Mouse (Mus musculus) gastrocnemius, postnatal 25 days (tissue): Measurements from ENCODE around the gene Zbtb22. TPM values are rescaled to one million over a fixed set of nuclear protein-coding genes. Genes with fewer than 3 reads are reported as not detected.
"Not testable (repeated sequence)": the region's sequence is repeated elsewhere in the genome, so short reads cannot be mapped to it uniquely, and the experiment has no call there.

Source experiments
- DNase-seq: peaks from one replicate; pipeline ENCODE4 v3.0.0; 2022
- long read RNA-seq, 2 experiments: library from polyadenylated mRNA; stranded (forward); transcript quantifications; one replicate each; pipeline ENCODE4 v2.0.0; 2021
- total RNA-seq, 2 experiments: library from RNA; stranded (reverse); gene quantifications; 1 replicate in 1 of 2; 2 replicates in 1 of 2; pipeline ENCODE4 v1.2.3; 2021

The Zbtb22 gene
- 10 to 100 TPM; 11.1 to 11.3 TPM for total RNA-seq
- long read RNA-seq, experiment 1, transcript Zbtb22-201 (2 exons, 2,612 nt), result major isoform, 5 of 10 reads
- long read RNA-seq, experiment 1, partial matches to known transcripts, result 5 of 10 reads
- long read RNA-seq, experiment 1, other reads (novel, unspliced or antisense), result 0 of 10 reads
- long read RNA-seq, experiment 2, transcript Zbtb22-201 (2 exons, 2,612 nt), result major isoform, 15 of 19 reads
- long read RNA-seq, experiment 2, partial matches to known transcripts, result 0 of 19 reads
- long read RNA-seq, experiment 2, other reads (novel, unspliced or antisense), result 4 of 19 reads

DNA sequence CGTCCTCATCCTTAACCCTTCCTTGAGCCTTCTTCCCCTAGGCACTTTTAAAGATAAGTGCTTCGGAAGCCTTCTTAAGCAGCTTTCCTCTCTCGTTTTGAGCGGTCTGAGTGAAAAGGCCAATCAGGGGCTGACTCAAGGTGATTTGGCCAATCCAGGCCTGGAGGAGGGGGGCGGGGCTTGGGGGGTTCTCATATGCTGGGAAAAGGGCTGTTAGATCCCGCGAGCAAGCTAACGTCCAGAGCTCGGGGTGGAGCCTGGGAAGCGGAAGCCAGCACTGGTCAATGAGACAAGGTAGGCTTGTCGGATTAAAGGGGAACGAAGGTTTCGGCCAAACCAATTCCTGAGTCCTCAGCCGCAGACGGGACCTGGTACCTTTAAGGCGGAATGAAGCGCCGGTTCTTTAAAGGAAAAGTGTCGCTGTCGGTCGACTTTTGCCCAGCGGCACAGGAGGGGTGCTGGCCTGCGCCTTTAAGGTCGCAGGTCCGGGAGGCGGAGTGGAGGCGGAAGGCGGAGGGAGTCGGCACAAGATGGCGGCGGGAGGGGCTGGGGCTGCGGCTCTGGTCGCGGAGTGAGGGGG lies at the start of gene Zbtb22, which contains the start of gene Tapbp:
Zbtb22 (plus strand) TSS at position 234 of the 580 bp plus-strand sequence.
Tapbp (plus strand) TSS at position 229 of the 580 bp plus-strand sequence.
- peak; percentile 97 for DNase-seq

DNA sequence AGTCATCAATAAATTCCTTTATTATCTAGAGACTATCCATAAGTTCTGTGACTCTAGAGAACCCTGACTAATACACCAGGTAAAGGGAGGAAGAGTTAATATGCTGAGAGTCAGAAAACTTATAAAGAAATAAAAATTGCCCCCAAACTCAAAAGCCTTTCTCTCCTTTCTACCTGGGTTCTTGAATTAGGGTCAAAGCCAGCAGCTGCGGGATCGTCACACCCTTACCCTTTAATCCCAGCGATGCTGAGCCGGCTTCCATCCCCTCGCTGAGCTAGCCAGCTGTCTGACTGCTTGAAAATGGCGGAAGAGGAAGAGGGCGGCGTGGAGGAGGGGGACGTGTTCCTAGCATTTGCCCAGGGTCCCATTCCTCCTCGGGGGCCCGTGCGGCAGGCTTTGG lies 42.2 kb upstream of the Zbtb22 start, which contains the start of gene Gm7029:
Gm7029 (plus strand) TSS at position 301 of the 400 bp plus-strand sequence.
- DNase-seq, result not testable (repeated sequence)

DNA sequence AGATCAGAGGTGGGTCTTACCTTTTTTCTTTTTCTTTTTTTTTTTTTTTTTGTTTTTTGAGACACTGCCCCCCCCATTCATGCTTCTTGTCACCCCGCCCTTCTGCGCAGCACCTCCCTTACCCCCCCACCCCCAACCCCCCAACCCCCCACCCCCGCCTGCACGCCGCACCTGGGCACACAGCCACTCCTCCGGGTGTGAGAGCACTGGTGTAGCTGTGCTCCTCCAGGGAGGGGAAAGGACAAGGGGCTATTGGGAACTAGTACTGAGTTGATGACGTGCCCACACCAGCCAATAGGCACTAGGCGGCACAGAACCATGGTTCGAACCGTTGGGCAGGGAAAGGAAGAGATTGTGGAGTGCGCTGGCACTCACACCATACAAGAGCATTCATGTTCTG lies 41.3 kb upstream of the Zbtb22 start:
- no peak for DNase-seq

DNA sequence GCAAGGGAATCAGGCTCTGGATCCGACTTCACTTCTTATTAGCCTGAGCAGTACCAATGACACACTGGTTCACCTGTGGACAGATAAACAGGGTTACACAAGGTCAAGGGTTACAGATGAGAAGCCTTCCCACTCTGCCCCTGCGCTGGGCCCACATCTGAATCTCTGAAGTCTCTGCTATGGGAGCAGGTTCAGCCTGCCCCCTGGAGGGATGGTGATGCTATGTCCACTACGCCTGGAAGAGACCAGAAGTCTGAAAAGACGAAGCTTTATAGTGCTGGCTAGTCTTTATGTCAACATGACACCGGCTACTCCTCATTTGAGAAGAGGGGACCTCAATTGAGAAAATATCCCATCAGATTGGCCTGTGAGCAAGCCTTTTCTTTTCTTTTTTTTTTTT lies 39.9 kb upstream of the Zbtb22 start:
- DNase-seq, result not testable (repeated sequence)

DNA sequence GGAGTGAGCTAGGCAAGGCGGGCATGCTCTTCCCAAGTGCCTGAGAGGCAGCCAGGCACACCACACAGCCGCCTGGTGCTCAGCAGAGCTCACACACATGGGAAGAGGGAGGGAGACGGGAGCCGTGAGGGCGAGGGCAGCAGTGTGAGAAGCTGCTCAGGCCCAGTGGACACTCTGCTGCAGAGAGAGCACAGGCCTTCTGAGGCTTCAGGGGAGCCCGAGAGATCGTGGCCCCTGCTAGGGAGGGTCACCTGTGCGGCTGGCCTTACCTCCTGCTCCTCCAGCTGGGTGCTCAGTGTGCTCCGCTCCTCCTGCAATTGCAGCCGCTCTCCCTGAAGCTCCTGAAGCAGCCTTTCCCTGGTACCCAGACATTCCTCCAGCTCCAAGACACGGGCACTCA lies 31.4 kb upstream of the Zbtb22 start:
- DNase-seq, result not testable (repeated sequence)

DNA sequence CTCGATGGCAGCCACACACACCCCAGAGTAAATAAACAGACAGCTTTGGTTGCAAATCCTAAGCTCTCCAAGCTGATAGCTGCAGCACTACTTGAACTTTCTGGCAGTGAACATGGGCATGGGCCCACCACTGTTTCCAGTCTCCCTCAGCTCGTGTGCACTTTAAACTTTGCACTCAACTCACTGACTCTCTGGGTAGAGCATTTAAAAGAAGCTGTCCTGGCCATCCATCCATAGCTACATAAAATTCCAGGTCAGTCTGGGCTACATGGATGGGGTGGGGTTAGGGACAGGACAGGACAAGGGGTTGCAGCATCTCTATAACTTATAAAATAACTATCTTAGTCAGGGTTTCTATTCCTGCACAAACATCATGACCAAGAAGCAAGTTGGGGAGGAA lies 27.9 kb upstream of the Zbtb22 start:
- not testable (repeated sequence) for DNase-seq

DNA sequence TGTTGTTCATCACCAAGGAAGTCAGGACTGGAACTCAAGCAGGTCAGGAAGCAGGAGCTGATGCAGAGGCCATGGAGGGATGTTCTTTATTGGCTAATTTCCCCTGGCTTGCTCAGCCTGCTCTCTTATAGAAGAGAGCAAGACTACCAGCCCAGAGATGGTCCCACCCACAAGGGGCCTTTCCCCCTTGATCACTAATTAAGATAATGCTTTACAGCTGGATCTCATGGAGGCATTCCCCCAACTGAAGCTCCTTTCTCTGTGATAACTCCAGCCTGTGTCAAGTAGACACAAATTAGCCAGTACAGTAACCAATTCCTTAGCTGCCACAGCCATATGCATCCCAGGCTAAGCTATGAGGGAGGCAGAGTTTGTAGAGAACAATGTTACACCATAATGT lies 27.5 kb upstream of the Zbtb22 start:
- not testable (repeated sequence) for DNase-seq

DNA sequence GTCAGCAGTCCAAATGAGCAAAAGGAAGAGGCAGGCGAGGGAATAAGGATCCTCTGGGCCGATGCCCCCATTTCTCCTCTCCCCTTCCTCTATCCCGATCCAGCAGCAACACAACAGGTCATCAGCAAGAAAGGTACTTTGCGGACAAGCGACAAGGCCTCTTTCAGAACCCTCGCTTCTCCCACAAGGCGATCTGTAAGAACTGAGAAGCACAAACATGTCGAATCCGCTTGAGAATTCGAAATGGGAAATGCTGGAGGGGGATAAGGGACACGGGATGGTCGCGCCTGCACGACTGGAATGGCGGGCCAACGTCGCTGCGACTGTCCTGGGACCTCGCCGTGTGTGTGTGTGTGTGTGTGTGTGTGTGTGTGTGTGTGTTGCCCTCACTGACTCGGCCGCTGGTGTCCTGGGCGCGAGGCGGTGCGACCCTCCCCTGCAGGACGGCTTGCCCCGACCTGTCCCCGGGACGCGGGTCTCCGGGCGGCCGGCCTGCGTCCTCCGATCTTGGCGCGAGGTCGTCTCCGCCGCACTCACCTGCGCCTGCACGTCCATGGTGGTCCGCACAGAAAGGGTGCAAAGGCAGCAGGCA lies 25.7 kb upstream of the Zbtb22 start:
- DNase-seq, result not testable (repeated sequence)

DNA sequence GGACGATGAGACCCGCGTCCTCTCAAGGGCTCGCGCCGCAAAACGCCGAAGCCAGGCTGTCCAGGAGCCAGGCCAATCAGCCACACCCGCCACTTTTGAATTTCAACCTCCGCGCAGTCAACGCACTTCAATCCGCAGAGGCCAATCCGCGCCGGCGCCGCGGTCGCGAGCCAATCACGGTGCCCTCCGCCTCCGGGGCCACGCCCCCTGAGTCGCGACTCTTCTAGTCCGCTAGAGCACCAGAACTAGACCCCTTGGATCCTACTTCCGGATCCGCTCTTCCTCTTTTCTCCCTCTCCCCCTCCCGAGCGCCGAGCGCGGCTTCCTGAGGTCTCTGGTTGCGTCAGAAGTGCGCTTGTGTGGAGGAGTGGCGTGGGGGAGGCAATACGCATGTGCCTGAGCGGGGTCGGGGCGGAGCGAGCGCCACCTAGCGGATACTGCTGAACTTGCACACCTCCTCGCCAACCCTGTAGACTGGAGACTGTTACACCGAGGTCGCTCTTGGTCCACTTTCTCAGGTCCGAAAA lies 25.1 kb upstream of the Zbtb22 start, which contains the start of gene Kifc1:
Kifc1 (minus strand) TSS at position 129 of the 527 bp plus-strand sequence.
- peak; percentile 100 for DNase-seq

DNA sequence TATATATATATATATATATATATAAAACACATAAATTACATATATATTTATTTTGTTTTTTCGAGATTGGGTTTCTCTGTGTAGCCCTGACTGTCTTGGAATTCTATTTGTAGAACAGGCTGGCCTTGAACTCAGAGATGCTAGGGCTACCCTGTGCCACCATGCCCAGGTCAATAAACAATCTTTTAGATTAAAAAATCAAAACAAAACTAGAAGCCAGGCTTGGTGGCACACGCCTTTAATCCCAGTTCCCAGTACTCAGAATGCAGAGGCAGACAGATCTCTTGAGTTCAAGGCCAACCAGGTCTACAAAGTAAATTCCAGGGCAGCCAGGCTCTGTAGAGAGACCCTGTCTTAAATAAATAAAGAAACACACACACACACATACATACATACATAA lies 24.3 kb upstream of the Zbtb22 start:
- no peak for DNase-seq

DNA sequence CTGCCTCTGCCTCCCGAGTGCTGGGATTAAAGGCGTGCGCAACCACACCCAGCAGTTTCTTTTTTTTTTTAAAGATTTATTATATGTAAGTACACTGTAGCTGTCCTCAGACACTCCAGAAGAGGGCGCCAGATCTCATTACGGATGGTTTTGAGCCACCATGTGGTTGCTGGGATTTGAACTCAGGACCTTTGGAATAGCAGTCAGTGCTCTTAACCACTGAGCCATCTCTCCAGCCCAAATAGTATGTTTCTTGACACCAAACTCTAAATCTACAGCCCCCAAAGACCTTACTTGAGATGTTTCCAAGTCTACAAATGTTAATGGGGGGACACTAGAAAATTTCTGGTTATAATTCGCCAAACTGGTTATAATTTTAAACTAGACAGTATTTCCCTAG lies 23.8 kb upstream of the Zbtb22 start:
- DNase-seq, result not testable (repeated sequence)

DNA sequence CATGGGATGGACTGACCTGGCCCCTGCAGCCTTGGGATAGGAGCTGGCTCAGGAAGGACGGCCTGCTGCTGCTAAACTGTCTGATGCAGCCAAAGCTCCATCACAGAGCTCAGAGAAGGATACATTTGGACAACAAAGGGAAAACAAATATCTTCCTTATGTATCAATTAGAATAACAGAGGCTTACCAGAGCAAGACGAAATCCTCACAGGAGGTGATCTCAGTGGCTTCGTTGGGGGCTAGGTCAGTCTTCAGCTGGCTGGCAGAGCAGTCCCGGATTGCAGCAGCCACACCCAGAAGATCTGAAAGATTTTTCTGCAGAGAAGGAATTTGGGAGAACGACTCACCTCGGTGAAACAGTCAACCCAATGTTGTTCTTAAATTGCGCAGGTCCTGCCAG lies 23.3 kb upstream of the Zbtb22 start:
- DNase-seq, result no peak

DNA sequence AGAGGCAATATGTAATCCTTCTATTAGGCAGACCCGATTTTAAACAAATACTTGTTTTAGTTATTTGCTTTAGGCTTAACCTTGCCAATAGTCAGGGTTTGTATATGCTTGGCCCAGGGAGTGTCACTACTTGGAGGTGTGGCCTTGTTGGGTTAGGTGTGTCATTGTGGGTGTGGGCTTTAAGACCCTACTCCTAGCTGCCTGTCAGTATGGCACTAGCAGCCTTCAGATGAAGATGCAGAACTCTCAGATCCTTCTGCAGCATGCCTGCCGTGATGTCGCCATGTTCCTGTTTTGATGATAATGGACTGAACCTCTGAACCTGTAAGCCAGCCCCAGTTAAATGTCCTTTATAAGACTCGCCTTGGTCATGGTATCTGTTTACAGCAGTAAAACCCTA lies 22.7 kb upstream of the Zbtb22 start:
- DNase-seq, result not testable (repeated sequence)

DNA sequence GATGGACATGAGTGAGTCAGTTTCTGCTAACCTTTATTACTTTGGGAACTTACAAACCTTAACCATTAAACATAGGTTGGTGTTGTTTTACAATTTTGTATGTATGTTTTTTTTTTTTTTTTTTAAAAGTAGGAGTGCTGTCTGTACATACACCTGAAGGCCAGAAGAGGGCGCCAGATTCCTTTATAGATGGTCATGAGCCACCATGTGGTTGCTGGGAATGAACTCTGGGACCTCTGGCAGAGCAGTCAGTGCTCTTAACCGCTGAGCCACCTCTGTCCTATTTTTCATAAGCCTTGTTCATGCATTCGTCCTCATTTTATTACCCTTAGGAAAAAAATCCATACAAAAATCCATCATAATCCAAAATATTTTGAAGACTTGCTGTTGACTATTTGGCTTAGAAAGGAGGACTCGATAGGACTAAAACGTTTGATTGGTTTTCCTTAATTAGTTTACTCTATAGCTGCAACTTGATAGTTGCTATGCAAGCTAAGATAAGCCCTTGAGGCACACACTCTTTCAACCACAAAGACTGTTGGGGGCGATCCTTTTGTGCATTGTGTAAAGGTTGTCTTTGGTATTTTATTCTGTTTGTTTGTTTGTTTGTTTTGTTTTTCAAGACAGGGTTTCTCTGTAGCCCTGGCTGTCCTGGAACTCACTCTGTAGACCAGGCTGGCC lies 18.4 kb upstream of the Zbtb22 start:
- no peak for DNase-seq

DNA sequence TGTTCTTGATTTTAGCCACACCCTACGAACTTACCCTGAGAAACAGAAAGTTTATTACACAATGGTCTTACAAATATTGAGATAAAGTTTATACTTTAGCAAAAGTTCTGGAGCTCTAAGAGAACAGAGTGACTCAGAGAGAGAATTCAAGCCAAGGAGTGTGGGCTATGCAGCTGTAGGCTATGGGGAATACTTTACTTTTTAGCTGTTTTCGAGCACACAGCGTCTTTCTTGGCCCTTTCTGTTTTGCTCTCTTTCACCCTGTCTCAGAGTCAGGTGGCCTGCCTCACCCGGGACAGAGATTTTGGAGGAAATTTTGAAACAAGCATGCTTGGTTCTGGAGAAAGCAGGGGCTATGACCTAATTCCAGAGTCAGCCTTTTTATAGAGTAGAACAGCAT lies 17.5 kb upstream of the Zbtb22 start:
- not testable (repeated sequence) for DNase-seq

DNA sequence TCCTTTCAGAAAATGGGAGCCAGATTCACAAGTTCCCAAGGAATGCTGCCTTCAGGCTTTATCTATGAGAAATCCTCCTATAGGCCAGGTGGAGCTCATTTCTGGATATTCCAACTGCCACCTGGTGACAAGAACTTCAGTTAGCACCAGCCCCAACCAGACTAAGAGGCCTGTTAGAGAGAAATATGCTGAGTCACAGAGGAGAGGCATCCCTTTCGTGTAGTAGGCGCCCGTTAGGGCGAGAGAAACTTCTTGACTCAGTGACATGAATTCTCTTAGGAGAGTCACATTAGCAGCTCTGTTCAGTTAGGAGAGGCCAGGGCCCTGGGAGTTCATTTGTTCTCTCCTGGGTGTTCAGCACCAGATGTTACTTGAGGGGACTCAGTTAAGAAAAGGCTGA lies 16.1 kb upstream of the Zbtb22 start:
- no peak for DNase-seq

DNA sequence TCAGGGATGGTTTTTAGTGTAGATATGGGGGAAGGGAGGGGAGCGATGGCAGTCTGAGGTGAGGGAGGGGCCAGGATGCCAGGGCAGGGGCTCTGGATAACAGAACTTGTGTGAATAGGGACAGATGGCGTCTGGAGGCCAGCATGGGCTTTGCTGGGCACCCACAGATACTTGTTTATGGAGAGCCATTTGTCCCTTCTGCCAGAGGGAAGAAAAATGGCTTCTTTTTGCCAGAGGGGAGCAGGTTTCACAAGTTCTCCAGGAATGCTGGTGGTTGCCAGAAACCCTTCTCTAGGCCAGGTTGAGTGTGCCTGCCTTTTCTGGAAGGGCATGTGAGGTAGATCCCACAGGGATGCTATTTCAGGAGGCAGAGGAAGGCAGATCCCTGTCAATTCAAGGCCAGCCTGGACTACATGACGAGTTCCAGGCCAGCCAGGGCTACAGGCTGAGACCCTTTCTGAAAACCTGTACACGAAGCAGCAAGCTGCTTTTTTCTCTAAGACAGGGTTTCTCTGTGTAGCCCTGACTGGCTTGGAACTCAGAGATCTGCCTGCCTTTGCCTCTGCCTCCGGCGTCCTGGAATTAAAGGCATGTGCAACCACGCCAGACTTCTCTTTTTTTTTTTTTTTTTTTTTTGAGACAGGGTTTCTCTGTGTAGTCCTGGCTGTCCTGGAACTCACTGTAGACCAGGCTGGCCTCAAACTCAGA lies 15.3 kb upstream of the Zbtb22 start:
- no peak for DNase-seq

DNA sequence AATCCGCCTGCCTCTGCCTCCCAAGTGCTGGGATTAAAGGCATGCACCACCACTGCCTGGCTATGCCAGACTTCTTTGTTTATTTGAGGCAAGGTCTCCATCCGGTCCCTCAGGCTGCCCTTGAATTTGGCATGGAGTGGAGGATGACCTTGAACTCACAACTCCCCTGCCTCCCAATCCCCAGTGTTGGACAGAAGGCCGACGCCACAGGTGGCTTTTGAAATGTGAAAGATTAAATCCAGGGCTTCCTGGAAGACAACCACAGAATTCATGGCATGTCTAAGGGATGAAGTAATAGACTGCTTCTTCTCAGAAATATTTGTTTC lies 14.8 kb upstream of the Zbtb22 start:
- no peak for DNase-seq

DNA sequence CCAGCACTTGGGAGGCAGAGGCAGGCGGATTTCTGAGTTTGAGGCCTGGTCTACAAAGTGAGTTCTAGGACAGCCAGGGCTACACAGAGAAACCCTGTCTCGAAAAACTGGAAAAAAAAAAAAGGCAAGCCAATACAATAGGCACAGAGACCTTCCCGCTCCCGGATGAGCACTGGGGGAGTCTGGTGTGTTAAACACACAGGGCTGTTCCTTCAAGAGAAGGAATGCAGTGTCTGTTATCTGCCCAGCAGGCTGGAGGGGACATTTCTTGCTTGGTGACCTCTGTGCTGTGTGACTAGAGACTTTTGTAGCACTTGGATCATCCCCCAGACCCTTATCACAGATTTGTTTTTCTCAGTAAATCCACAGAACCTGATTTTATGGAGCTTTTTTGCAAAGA lies 14.1 kb upstream of the Zbtb22 start:
- no peak for DNase-seq

DNA sequence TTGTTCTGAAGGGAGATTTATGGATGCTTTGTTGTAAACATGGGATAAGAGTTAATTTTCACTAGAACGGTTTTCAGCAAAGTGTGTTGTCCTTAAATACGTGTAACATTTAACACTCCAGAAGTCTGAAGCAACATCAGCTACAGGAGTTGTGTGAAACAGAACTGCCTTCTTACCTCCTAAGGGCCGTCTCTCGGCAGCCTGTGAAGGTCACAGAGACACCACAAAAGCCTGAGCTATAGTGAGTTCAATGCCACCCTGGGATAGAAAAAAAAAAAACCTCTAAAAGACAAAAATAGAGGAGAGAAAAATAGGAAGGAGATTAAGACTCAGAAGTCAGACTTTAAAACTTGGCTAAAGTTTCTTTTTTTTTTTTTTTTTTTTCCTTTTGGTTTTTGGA lies 13.6 kb upstream of the Zbtb22 start:
- no peak for DNase-seq

DNA sequence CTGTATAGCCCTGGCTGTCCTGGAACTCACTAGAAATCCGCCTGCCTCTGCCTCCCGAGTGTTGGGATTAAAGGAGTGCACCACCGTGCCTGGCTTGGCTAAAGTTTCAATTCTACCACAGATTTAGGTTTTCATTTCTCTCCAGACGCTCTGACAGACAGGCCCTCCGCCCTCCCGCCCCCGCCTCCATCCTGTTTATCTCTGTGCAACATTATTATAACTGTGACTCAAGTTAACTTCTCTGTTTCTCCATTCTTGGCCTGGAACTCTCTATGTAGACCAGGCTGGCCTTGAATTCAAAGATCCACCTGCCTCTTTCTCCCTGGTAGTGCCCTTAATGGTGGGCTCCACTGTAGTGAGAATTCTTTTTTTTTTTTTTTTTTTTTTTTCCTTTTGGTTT lies 13.2 kb upstream of the Zbtb22 start:
- DNase-seq, result no peak
